Mouse (Mus musculus): Measurements from ENCODE around the gene AI467606.
"Not testable (repeated sequence)": the region's sequence is repeated elsewhere in the genome, so short reads cannot be mapped to it uniquely, and the experiment has no call there.

AI467606 gene

DNA sequence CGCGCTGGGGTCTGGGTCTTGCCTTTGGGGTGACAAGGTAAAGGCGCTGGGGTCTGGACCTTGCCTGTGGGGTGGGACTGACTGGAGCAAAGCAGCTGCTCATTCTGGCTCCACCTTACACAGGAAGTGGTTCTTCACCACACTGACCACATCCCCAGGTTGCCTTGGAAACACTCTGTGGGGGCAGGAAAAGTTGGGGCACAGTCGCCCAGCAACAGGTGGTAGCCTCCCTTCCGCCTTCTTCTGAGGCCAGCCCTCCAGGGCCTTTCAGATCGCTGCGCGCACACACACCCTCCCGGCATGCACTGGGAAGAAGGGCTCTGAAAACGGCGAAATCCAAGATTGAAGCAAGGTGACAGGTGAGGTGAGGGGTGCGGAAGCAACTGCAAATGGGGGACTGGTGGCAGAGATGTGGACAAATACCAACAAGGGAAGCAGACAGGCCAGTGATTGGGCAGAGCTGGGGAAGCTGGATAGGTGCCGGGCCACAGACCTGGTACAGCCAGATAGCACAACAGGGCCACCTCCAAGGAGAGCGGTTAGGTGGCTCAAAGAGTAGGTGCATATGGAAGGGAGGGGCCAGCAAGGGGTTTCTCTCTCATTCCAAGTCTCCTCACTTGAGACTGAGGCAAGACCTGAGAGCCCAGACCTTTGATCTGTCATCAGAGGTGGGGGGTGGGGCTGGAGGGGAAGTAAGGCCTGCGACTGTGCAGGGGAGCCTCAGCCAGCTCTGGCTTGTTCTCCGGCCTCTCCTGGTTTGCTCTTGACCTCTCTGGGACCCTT lies at the start of gene AI467606:
Gene AI467606 (plus strand): TSS at position 246 of the 783 bp plus-strand sequence.
- DNase-seq = no peak

DNA sequence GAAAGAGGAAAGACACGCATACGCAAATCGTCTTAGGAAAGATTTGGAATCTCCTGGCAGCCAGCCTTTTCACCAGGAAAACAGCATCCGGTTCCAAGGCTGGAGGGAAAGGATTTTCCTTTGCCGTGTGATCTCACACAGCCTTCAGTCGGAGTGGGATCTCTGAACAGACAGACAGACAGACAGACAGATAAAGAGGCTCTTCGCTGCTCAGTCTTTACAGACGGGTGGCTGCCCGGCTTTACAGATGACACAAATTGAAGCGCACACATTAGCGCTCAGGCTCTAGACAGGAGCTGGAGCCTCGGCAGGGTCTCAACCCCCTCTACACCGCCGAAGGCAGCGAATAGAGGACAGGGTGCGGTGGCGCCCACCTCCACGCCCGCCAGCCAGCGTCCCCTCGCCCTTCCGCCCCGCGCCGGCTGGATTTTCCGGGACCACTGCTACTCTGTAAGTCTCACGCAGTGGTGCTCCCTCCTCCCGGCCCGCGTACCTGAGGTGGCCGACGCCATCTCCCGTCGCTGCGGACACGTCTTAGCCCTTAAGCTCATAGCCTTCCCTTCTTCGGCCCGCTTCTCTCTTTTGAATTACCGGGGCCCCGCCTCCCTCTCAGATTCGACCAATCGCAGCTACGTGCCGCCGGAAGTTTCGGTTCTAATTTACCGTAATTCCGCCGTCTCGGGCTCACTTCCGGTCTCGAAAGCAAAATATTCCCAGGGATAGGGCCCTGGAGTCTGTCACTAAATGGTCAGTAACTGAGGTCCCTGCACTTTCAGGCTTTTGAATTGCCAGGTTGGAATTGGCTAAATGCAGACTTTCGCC lies 49.1 kb upstream of the AI467606 start, which contains the start of gene Kif22:
Gene Kif22 (minus strand): TSS at position 621 of the 822 bp plus-strand sequence.
- DNase-seq = peak; percentile 94 to 95

DNA sequence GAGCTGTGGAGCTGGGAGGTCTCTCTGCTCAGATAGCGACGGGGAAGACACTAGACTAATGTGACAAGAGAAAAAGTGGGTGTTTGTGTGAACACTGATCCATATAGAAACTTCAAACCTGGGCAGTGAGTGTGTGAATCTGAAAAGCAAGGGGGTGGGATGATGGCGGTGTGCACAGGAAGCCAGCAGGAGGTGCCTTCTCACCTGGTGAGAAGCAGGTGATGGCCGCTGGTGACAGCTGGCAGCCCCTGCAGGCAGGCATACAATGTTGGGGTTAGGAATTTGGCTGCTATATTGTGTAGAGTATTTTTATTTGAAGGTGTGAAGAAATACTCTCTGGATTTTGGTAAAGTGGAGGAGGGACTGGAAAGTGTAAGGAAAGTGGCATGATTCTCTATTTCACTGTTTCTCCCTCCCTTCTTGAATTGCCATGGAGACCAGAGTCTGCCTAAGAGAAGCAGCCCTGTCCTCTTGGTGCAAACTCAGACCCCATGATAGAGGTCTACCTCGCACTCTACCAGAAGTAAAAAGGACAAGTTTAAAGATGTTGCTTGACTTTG lies 36.1 kb upstream of the AI467606 start:
- no peak for DNase-seq

DNA sequence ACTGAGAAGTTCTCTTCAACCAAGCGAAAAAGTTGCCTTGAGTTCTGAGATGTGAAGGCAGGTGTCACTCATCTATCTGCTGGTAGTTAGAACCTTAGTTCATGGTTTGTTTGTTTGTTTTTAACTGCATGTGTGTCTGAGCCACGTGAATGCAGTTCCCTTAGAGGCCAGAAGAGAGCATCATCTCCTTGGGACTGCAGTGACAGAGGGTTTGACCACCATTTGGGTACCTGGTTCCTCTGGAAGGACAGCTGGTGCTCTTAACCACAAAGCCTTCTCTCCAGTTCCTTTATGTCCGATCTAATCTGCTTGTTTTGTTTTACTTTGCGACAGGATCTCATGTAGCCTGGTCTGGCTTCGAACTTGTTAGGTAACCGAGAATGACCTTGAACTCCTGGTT lies 25.6 kb upstream of the AI467606 start:
- no peak for DNase-seq

DNA sequence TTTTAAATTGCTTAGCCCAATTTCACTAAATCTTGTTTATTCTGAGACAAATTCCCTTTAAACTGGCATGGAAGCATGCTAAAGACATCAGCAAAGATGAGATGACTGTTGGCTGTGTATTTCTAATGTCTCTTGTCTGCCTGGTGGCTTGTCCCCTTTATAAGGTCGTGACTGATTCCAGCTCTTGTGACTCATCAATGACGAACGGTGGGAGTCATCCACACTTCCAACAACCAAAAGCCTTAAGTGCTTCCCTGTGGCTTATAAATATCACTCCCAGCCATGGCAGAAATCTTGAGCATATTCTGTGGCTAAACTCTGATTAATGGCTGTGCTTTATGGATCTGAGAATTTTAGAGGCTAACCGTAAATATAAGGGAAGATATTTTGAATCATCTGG lies 24.8 kb upstream of the AI467606 start:
- DNase-seq = no peak

DNA sequence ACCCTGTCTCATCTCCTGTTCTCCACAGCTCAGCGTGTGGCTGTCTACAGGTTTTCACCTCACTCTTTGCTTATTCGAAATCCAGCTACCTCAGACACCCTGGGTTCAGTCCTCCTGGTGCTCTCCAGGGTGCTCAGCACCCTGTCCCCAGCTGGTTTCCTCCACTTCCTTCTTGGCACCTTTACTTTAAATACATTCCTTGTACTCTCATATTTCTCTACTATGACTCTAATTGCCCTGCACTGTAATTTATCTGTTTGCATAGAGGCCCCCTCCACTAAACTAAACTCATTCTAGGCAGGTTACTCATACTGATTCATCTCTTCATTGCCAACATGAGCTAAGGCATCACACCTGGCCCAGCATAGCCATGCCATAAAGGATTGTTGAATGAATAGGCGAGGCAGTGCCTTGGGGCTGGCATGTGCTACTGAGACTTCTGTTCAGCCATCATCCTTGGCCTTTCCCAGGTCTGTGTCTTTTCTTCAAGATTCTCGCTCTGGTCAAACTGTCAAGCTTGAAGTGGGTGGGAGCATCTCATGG lies 20.2 kb upstream of the AI467606 start:
- no peak for DNase-seq

DNA sequence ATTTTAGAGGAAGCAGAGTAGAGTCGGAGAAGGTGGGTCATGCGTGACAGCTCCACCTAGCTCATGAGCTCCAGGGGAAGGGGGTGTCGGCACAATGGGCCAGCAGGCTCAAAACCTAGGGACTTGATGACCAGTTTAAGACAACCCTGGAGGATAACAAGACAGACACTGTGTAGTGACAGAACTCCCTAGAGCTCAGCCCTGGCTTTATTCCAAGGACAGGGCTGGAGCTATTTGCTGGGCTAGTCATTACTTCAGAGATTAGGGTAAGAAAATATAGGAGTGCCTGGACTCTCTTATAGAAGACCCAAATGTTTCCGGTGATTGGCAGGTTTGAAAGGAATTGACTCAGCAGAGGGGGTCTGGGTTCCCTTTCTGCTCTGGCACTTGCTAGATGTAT lies 17.9 kb upstream of the AI467606 start:
- no peak for DNase-seq

DNA sequence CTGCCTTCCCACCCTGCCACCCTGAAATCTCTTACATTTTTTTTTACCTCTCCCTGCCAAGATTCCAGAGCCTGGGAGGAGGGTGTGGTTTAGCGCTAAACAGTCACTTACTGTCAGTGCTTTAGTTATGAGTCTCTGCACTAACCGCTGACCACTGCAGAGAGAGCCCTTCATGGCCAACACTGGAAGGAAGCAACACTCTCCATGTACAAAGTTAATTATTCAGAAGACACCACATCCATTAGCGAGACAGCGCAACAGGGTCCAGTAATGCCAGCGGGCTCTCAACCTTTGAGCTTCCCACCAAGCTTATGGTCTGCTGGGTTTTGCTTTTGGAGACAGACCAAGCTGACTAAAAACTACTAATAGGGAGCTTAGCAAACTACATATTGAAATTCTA lies 15.0 kb upstream of the AI467606 start:
- DNase-seq = no peak

DNA sequence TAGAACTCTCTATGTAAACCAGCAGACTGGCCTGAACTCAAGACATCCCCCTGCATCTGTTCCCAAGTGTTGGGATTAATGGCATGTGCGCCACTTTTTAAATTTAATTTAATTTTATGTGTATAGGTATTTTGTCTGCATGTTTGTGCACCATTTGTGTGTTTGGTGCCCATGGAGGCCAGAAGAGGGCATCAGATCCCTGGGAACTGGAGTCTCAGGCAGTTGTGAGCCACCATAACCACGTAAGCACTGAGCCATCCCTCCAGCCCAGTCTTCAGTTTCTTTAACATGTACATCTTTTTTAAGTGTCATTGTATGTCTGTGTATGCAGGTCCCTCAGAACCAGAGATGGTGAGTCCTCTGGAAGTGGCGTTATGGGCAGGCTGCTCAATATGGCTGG lies 13.5 kb upstream of the AI467606 start:
- no peak for DNase-seq

DNA sequence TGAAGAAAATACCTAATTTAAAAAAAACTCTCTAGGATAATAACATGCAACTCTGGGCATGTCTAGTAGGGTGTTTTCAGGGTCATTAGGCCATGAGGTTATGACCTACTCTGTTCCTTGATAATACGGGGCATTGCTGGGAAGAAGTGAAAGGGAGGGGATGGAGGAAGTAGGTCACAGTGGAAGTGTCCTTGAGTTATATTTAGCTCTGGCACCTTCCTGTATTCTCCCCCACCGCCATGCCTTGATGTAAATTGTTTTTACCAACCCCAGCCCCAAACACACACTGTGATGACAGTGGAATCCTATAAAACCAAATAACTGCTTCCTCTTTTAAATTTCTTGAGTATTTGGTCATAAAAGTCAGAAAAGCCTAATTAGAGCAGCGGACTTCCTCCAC lies 11.1 kb upstream of the AI467606 start:
- DNase-seq = no peak

DNA sequence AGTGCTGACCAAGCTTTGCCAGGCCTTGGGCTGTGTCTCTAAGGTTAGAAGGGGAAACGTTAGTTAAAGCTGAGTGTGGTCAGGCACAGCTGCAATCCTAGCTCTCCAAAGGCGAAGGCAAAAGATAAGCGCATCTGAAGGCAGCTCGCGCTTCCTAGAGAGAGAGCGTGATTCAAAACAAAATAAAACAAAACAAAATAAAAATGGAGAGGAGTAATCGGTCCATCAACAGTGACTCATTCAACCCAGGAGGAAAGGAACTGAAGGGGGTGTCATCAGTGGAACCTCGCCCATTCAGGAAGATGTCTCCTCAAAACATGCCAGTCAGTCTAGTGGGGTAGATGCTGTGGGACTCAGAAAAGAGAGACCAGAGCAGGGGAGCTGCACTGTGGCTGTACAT lies 8.9 kb upstream of the AI467606 start:
- no peak for DNase-seq

DNA sequence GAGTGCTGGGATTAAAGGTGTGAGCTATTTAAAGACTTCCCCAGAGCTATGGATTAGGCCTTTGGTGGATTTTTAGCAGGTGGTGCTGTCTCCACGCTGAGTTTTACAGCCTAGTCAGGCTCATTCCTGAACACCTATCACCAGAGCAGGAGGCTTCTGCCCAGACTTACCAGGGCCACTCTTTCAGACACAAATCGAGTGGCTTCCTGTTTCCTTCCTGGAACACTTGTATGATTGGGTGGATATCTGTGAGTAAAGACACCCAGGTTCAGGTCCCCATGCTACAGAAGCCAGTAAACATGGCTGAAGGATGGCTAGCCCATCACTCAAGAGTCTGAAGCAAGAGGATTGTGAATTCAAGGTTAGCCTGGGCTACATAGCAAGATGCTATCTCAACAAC lies 8.2 kb upstream of the AI467606 start:
- DNase-seq = no peak

DNA sequence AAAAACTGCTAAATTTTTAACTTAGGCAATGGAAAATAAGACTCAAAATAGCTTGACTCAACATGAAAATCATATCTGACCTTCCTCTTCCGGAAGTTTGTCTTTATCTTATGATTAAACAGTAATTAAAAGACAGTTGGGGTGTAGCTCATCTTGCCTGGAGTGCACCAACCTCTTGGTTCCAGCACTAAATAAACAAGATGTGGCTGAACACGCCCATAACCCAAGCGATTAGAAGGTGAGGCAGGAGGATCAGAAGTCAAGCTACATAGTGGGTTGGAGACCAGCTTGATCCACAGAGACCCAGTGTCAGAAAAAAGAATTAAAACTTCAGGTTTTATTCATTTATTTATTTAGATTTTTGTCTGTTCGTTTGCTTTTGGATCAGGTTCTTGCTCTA lies 7.5 kb upstream of the AI467606 start:
- DNase-seq = no peak

DNA sequence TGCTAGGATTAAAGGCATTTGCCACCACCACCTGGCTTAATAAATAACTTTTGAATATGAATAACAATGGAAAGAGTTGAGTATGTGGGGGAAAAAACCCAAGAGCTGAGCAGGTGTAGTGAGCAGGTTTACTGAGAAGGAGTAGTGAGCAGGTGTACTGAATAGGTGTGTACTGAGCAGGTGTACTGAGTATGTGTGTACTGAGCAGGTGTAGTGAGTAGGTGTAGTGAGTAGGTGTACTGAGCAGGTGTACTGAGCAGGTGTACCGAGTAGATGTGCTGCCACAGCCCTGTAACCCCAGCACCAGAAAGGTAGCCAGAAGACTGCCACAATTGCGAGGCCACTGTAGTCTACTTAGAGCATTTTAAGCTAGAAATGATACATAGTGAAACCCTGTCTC lies 6.4 kb upstream of the AI467606 start:
- no peak for DNase-seq

DNA sequence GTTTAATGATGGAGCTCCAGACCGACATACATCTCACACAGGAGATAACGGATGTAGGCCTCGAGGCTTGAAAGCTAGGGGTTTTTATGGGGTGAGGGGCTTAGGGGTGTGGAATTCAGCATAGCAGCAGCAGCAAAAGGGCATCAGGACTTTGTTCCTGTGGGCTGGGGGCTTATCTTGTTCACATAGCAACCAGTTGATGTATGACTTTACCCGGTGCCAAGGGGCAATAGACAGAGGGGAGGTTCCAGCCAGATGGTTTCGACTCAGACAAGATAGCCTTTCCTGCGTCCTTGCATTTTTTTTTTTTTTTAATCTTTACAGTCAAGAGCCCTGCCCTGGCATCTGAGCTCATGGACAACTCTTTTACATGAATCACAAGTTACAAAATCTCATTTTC lies 5.4 kb upstream of the AI467606 start:
- not testable (repeated sequence) for DNase-seq

DNA sequence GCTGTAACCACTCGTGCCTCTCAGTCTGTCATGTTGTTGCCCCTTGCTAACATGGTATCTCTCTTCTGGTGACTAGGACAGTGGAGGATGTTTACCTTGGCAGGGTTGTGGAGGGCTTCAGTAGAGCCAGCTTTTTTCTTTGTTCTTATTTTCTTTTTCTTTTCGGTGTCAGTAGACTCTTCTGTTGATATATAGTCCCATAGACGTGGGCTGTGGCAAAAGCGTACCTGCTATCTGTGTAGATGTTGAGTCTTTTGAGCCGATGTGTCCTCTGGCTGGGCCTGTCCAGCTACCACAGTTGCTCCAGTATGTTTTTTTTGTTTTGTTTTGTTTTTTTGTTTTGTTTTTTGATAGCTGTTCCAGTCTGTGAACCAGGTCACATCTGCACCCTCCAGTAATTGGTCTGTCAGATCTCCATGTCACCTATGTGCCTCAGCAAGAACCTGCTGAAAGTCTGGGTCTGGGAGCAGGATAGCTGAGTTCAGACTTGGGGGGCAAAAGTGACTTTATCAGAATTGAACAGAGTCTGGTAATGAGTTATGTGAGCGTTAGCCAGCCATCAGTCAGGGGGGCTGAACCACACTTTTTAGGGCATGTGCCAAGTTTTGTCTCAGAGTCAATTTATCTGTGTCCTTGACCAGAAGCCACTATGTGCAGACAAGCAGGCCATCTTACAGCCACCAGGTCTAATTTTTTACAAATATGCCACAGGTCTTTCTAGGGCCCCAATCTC lies 3.7 kb upstream of the AI467606 start, which contains the start of gene Zg16:
Gene Zg16 (minus strand): TSS at position 51 of the 733 bp plus-strand sequence.
- DNase-seq = not testable (repeated sequence)

DNA sequence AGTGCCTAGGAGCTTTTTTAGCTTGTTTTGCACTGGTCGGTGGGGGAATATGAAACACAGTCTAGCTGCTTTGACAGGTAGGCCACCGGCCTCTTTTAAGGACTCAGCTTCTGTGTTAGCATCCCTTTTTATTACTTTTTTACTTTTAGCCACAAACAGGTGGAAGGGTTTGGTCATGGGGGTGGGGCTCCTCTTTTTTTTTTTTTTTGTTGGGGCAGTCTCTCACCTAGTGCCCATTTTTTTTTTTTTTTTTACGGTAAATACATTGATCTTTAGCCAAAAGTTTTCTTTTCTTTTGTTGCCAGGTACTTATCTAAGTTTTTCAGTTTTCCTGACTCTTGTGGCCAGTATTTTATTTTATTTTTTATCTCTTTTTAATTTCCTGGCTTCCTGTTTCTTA lies 3.1 kb upstream of the AI467606 start:
- DNase-seq = no peak

DNA sequence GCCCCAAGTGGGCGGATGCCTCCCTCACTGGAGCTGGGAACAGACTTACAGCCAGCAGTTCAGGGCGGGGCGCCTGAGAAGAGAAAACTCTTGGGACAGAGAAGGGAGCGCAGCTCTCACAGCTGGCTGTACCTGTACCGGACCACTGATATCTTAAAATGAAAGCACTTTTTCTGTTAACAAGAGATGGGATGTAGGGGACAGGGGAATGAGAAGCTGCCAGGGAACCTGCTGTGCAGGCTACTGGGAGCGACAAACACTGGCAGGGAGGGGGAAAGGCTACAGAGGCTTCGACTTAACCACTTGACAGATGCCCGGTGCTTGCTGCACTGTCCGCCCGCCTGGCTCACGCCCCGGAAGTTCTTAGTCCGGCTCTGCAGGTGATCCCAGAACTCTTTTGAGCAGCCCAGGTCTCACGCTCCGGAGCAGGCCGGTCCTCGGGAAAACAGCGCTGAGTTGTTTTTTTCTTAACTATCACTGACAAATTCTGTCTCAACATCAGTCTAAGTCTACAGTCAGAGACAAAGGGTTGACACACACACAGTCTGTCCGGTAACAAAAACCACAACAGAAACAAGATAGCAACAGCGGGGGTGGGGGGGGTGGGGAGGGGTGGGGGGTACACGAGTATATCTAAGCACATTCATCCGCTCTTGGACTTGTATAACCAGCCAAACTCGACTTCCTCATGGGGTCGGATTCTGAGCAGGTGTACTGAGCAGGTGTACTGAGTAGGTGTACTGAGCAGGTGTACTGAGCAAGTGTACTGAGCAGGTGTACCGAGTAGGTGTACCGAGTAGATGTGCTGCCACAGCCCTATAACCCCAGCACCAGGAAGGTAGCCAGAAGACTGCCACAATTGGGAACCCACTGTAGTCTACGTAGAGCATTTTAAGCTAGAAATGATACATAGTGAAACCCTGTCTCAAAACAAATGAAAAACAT lies 2.0 kb upstream of the AI467606 start:
- DNase-seq = no peak

DNA sequence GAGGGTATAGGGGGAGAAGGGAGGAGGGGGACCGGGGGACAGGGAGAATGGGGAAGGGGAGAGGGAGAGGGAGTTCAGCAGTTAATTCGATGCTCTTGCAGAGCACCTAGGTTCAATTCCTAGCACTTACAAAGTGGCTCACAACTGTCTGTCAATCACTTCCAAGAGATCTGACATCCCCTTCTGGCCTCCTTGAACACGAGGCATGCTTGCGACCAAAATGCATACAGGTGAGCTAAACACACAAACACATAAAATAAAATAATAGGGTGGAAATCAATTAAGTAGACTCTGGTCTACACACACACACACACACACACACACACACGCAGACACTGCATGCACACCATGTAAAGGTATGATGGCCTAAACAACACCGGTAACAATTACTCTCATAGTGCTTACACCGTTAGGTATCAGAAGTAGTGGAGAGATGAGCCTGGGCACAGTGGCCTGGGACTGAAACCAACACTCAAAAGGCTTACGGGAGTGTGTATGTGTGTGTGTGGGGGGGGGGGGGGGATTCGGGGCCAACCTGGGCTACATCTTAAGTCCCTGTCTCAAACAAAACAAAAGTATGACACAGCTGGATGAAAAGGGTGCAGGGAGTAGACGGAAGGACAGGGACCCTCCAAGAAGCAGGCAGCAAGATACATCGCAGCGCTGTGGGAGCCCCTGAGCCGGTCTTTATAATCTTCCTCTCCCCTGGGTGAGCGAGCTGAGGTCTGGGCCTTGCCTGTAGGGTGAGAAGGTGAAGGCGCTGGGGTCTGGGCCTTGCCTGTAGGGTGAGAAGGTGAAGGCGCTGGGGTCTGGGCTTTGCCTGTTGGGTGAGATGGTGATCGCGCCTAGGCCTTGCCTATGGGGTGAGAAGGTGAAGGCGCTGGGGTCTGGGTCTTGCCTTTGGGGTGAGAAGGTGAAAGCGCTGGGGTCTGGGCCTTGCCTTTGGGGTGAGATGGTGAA lies 725 bp upstream of the AI467606 start:
- DNase-seq = no peak

DNA sequence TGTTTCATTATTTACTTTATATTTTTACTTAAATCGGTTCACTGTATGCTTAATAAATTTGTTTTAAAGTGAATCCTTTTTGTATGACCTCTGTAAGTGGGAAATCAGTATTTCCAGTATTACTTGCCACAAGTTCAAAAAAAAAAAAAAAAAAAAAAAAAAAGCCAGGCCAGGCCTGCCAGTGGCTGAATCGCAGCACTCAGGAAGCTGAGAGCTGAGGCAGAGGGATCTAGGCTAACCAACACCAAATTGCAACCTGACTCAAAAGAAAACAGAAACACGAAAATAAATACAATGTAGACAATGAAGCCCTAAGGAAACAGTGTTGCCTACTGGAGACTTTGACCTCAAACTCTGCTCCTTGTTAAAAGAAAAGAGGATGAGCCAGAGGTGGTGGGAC lies 2.8 kb downstream of the AI467606 start:
- DNase-seq = no peak
